Mouse (Mus musculus): ENCODE results near the gene Plekhg6.

Plekhg6 gene

DNA sequence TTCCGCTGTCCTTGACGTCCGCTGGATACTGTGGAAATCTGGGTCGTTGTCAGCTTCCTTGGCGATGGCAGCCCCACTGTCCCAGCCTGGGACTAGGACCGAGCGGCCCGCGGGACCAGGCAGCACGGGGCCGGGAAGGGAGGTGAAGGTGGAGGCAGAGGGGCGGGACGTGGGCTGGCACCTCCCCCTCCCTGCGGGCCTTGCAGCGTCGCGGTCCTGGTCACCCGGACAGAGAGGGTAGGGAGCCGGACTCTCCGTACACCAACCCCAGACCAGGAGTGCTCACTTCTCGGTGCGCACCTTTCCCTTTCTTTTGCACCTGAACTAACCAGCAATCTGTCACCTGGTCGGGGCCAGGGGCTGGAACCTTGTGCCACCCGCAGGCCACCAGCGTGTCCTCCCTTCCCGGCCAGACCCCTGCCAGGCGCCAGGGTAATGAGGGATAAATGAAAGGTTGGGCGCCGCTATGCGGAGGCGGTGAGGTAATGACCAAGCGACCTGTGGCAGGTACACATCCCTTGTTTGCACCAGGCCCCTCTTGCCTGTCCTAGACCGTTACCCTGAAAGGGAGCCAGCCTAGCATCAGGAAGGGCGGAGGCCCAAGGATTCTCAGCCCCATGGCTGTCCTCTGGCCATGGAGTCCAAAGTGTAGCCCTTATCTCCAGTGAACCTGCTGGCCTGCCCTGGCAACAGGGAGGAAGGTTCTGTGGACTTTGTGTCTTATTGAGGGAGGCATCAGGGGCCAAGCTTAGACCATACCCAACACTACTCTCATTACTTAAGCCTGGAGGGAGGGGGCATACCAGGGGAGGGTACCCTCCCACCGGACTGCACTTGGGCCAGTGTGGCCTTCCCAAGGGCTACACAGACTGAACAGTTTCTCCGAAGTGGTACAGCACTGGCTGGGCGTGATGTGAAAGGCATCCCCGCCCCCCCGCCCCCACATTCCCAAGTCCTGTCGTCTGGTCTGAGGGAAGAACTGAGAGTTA lies at the start of gene Plekhg6:
Gene Plekhg6, minus strand, starts transcription at position 422 of the 989 bp plus-strand sequence.
- DNase-seq (ENCODE audit: low read depth), result no peak

DNA sequence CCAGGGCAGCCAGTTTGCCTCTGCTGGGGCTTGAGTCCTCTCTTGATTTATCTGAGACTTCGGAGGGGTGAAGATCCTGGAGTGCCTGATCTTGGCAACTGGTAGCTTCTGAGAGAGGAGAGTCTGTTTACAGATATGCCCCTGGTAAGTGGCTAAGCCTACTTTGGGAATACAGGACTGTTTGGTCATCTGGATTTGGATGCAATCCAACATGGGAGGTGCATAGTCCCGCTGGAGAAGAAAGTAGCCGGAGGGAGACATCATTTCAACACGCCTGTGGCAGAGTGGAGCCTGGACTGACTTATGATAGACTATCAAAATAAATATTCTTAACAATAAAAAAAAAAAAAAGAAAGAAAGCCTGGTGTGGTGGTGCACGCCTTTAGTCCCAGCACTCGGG lies 49.1 kb upstream of the Plekhg6 start:
- no peak for DNase-seq (ENCODE audit: low read depth)

DNA sequence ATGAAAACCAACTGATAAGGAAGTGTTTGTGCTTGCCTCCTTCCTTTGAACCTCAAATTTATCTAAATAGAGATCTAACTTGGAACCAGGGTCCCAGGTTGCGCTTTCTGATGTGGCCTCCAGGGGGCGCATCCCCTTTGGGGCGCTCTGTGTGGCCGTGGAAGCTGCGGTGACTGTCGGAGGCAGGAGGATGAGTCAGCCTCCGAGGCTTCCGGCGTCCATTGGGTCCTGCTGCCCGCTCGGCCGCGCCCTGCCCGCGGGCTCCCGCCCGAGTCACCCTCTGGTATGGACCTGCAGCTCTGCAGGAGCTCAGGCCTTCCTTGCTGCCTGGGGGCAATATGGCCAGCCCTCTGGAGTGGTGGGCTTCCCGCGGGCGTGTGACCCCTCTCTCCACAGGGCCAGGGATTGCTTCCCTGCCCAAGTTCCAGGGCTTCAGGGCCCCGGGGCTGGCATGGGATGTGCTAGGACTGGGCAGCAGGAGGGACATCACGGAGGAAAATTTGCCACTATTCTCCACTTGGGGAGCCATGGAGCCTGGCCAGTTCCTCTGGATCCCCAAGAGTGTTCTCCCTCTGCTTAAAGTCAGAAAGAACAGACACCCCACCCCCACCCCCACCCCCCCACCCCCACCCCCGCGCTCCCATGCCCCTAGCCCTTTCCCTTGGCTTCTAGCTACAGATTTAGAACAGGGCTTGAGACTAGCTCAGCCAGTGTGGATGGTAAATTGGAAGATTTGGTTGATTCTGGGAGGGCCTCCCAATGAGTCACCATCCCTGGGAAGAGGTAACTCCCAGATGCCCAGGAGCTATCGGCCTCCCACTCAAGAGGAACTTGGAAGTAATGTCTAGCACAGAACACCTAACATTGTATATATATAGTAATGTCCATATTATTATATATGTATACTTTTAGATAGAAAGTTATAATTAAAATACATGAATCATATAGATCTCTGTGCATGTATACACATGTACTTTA lies 46.1 kb upstream of the Plekhg6 start:
- DNase-seq (ENCODE audit: low read depth), result peak; percentile 77

DNA sequence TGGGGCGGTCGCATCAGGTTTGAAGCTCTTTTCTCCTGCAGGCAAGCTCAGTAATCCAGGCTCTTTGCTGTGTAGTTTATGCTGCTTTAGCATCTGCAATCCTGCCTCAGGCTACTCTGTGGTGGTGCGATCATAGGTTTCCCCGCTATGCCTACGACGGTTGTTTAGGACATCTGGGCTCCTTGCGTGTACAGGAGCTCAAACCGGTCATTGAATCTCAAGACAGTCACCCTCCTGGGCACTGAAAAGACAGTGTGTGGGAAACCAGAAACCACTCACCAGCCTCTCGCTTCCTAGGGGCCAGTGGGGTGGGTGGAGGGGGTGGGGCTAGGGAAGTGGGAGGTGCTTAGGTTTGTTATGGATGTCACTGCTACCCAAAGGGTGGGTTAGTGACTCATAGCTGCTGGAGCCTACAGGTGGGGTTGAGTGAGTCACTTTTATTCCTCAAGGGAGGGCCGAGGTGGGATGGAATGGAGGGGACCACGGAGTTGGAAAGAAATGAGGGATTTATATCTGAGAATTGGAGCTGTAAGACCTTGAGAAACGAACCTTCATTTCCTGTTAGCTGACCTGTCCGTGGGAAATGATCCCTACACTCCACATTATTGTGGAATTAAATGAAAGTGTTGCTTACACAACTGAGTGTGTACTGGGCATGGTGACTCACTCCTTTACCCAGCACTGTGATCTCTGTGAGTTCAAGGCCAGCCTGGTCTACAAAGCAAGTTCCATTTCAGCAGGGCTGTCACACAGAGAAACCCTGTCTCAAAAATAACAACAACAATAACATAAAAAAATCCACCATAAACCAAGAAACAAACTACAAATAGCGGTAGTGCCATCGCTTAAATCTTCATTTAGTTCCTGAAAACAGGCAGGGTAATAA lies 44.9 kb upstream of the Plekhg6 start:
- DNase-seq (ENCODE audit: low read depth), result peak; percentile 65

DNA sequence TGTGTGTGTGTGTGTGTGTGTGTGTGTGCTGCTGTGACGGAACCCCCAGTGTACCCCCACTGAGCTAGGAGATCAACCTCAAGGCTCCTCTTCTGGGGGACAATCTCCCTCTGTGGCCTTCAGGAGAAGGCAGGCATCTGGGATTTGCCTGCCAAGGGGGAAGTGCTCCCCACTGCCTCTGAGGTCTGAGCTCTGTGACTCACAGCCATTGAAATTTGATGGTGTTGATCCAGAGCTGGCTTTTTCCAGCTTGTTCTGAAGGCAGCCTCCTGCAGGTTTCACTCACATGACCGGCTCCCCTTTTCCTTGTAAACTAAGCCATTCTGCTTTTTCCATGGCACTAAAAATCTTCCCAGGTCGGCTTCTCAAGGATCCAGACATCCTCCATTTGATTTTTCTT lies 43.6 kb upstream of the Plekhg6 start:
- DNase-seq (ENCODE audit: low read depth), result no peak

DNA sequence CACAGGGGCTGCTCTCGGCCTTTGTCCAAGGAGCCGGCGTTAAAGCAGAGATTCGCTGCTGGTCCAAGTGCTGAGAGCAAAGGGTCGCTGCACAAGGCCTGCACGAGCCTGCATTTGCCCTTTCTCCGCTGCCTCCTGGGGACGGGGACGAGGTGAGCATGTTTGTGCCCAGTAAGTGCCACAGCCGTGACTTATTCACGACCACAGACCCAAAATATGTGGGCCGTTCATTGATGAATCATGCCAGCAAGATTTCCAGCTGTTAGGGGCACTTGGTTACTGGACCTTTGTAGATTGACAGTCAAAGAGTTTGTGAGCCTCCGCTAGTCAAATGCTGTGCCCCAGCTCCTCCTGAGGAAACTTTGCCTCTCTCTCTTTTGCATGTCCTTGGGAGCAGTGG lies 42.9 kb upstream of the Plekhg6 start:
- DNase-seq (ENCODE audit: low read depth), result no peak

DNA sequence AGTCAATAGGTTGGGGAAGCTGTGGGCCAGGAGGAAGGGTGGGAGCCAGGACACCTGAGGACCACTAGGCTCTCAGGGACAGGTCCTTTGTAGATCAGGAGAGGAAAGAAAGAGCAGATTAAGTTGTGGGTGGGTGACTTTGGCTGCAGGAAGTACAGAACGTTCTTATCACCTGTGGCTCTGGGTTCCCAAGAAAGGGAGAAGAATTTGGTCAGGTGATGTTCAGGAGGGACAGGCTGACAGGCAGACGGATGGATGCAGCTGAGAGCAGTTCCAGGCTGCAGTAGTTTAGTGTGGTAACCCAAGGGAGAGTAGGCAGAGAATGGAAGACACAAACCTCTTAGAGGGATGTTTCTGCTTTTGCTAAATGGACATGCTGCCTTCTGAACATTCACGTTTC lies 42.5 kb upstream of the Plekhg6 start:
- no peak for DNase-seq (ENCODE audit: low read depth)

DNA sequence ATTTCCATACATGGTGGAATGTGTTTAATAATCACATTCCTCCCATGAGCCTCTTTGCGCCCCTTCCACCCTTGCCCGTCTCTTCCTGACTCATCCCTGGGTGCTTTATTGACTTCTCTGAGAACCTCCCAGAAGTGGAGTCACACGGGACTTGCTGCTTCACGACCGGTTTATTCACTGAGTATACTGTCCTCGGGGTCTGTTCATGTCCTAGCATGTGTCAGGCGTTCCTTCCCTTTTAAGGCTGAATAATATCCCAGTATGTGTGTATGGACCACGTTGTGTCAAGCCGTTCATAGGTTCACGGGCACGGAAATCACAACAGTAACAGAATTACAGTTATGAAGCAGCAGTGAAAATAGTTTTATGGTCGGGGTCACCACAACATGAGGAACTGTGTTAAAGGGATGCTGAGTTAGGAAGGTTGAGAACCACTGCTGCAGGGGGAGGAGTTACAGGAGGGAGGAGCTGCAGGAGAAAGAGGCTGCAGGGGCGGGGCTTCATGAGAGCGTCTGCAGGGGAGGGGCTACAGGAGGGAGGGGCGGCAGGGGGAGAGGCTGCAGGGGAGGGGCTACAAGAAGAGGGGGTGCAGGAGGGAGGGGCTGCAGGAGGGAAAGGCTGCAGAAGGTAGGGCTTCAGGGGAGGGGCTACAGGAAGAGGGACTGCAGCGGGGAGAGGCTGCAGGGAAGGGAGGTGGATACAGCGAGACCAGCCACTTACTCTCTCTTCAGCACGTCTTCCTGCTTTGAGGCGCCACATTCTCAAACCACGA lies 41.6 kb upstream of the Plekhg6 start:
- peak; percentile 57 for DNase-seq (ENCODE audit: low read depth)

DNA sequence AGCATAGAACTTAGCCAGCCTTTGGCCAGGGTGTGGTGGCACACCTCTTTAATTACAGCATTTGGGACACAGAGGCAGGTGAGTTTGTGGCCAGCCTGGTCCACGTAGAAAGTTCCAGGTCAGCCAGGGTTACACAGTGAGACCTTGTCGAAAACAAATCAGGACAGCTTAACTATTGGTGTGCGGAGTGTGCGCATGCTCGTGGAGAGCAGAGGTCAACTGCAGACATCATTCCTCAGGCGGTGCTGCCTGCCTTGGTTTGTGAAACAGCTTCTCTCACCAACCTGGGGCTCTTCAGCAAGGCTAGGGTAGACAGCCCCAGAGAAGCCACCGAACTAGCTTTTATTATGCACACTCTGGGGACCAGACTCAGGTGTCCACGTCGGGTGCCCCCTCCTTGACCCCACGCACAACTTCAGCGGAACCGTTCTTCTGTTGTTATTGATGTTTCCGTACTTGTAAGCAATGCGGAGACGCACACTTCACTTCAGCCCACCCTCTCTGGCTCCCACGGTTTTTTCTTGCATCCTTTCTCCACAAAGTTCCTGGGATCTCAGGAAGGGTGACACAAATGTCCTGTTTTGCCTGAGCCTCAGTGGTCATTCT lies 40.0 kb upstream of the Plekhg6 start:
- DNase-seq (ENCODE audit: low read depth), result no peak

DNA sequence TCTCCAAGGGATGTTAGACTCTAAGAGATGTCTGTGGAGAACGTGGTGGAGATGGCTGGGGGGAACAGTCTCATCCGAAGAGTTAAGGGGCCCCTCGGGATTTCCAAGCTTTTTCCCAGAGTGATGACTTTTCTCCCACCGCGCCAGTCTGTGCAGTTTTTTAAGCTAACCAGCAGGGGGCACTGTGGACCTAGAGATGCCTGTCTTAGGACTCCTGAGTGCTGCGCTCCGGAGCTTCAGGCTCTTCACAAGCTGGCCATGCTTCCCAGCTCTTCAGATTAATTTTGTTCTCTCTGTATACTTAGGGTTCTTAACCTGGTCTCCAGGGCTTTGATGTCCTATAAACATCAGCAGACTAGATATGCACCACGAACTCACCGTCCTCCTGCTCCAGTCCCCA lies 38.2 kb upstream of the Plekhg6 start:
- peak; percentile 82 for DNase-seq (ENCODE audit: low read depth)

DNA sequence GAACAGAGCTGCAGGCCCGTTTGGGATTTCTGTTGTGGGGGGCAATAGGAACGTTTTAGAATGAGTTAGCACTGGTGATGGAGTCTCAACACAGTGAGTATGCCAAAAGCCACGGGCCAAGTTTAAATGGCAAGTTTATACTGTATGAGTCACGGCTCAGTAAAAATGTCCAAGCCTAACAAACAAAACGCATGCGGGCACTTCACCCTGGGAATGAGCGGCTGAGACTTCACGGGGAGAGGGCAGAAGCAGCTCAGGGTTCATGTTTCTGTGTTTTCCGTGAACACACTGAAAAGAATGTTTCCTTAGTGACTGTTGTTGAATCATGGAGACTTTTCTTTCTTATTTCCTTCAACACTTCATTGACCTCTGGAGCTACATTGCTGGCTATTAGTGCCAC lies 32.7 kb upstream of the Plekhg6 start:
- no peak for DNase-seq (ENCODE audit: low read depth)

DNA sequence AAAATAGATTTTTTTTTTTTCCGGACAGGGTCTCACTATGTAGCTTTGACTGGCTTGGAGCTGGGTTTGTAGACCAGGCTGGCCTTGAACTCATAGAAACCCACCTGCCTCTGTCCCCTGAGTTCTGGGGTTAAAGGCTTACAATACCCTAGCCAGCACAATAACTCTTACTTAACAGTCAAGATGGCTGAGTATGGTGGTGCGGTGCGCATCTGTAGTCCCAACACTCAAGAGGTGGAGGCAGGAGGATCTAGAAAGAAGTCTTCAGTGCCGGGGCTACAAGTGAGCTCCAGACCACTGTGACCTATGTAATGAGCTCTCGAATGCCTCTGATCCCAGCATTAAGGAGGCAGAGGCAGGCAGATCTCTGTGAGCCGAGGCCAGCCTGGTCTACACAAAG lies 31.1 kb upstream of the Plekhg6 start:
- DNase-seq (ENCODE audit: low read depth), result no peak

DNA sequence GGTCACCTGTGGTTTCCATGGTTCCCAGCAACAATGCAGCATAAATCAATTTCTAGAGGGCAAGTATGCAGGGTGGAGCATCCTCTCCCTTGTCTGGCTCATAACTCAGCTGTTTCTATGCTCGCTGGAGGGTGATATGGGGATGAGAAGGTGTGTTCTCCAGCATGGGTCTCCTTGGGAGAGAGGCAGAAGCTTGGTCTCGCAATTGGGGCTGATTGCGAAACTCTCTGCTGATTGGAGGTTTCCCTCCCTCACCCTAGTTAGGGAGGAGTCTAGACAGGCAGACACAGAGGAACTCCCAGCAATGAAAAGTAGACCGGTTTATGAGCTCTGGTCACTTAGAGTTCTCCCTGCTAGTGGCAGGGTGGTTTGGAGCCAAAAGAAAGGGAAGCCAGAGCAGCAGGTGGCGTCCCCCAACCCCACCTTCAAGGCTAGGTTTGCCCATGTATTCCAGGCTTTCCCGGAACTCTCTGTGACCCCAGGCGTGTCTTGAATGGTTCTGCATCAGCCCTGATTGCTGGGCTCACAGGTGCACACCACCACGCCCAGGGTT lies 30.5 kb upstream of the Plekhg6 start:
- DNase-seq (ENCODE audit: low read depth), result no peak

DNA sequence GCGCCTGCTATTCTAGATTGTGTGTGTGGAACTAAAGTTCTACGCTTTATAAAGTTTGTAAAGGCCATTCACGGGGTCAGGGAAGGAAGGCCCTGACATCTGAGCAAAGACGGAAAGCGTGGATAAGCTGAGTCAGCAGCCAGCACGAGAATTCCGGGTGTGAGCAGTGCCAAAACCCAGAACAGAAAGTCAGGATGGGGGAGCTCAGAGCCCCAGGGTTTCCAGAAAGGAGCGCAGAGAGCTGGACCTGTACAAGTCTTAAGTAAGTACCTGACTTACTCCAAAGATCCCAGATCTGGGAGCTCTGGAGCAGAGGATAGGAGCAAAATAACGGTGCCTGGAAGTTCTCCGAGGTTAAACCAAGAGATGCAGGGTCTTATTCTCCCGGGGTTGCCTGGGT lies 30.0 kb upstream of the Plekhg6 start:
- no peak for DNase-seq (ENCODE audit: low read depth)

DNA sequence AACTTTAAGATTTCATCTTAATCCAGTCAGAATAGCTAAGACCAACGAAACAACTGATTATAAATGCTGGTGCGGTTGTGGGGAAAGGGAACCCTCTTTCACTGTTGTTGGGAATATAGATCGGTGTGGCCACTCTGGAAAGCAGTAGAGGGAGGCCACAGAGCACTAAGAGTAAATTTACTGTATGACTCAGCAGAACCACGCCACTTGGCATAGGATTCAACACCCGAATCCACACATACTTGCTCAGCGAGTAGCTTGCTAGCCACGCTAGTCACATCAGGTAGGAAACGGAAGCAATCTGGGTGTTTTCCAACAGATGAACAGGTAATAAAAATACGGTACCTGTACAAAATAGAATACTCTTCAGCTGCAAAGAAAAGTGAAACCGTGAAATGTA lies 27.1 kb upstream of the Plekhg6 start:
- no peak for DNase-seq (ENCODE audit: low read depth)

DNA sequence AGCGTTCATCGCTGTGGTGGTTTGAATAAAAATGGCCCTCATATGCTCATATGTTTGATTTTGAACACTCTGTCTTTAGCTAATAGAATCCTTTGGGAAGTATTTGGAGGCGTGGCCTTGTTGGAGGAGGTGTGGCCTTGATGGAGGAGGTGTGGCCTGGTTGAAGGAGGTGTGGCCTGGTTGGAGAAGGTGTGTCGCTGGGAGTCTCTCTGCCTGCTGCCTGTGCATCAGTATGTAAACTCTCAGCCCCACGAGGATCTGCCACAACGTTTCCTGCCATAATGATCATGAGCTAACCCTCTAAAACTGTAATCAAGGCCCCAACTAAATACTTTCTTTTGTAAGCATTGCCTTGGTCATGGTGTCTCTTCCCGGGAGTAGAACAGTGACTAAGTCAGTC lies 26.6 kb upstream of the Plekhg6 start:
- DNase-seq (ENCODE audit: low read depth), result no peak

DNA sequence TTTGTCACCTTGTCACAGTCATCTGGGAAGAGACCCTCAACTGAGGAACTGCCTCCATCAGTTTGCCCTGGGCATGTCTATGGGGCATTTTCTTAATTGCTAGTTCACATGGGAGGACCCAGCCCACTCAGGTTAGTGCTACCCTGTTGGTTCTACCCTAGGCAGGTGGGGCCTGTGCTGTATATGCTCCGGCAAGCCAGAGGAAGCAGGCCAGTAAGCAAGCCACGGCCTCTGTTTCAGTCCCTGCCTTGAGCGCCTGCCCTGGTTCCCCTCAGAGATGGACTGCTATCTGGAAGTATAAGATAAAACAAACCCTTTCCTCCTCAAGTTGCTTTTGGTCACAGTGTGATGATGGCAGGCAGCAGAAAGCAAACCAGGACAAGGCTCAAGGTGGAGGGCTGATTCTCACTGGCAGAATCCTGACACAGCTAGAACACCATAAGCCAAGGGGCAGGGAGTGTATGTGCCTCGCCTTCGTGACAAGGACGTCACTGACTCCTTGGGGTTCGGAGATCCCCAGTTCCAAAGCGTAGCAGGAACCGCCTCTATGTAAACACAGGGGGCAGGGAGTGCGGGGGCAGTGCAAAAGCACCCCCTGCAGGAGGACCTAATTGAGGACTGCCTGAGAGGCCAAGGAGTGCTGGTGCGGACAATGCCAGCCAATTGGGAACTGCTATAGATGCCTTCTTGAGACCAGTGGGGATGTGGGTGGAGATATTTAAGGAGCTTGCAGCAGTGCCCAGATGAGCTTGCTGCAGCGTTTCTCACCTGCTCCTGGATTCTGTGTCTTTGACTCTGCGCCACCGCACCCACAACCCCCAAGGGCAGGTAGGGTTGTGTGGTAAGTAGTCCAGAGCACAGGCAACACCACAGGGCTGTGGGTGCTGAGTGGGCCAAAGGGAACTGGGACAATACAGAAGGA lies 25.1 kb upstream of the Plekhg6 start:
- no peak for DNase-seq (ENCODE audit: low read depth)

DNA sequence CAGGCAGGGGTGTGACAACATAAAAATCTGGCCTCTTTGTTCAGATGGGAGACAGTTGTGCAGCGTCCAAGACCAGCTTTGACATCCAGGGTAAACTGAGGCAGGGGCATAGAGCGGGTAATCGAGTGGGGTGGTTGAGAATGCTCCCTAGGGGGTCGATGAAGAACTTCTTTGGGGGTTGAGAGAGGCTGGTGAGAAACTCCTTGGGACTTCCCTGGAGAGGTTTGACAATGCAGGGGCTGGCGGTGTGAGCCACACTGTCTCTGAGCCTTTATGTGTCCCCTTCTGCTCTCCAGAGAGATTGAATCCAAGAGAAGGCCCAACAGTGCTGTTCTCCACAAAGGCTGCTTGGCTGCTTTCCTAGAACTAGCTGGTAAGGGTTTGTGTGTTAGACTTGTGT lies 9.3 kb upstream of the Plekhg6 start:
- no peak for DNase-seq (ENCODE audit: low read depth)

DNA sequence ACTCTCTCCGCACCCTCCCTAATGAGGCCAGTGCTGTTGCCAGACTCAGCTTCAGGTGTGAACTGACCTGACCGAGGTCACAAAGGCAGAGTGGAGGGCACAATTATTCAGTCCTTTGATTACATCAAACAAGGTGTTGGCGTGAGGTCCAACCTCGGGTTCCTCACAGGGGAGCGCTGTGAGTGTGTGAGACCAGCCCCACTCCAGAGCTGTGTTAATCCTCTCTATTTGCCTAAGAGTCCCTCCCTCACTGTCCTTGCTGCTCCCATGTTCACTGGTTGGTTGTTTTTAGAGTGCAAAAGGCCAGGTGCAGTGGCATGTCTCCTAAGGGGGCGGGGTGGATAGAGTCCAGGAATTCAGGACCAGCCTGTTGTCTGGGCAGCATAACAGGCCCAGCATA lies 5.5 kb upstream of the Plekhg6 start:
- DNase-seq (ENCODE audit: low read depth), result no peak

Measured in c-Kit-positive CD71-negative TER-119-negative erythroid progenitor cells, embryonic 14.5 days (primary cell).